Comparison of ENCODE assay signal across 11 mouse cellular contexts in the genomic region with DNA sequence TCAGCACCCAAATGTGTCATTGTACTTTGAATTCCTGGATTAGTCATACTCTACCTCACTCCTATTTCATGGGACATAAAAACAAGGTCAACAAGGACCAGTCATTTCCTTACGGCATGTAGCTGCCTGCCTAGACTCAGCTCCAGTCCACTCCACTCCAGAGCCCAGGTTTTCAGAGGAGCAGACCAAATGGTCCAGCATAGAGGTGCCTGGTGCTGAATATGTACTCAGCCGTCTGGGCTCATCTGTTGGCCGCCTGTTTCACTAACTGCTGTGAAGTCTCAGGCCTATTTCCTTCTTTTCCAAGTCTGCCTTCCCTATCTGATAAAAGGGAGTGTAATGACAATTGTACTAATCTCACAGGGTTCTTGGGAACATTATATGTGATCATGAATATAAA.
DNase-seq lines count a peak whose midpoint lies in the region; ATAC-seq and TF ChIP-seq lines count a peak whose summit lies in the region.
"Had no signal": no experiment of that assay in that cellular context is flagged by ENCODE, and none has a peak within 500 bp of the region (broad histone marks: within the 10 kb centered on the region; RNA-seq: fewer than 3 reads in every experiment).

No protein-coding gene starts in this region.

- peak; percentile 79 for DNase-seq in hindbrain, postnatal 0 days (ENCODE audit: low spot score)
- no peak for DNase-seq in hindbrain, embryonic 11.5 days (ENCODE audit: low spot score)
- peak; percentile 63 to 77 for DNase-seq in urinary bladder, adult 18-20 months (ENCODE audit: low spot score in 2 of 2)
- DNase-seq in urinary bladder, adult 2 months (ENCODE audit: low spot score): no peak
- peak; percentile 82 to 88 for DNase-seq in cerebellum, postnatal 10 days
- DNase-seq in ovary, postnatal 14 days (ENCODE audit: low spot score): no peak

- peak; percentile 48; the same call in 1 of the 2 replicates for ATAC-seq in hindbrain, postnatal 0 days
- ATAC-seq in hindbrain, embryonic 11.5 days (ENCODE audit: low FRiP score): no peak
- 0 out of 2 replicates have a peak, but pooled peaks have one; percentile 26 for ATAC-seq in stomach, embryonic 16.5 days (ENCODE audit: insufficient read depth, low FRiP score)
- no peak for ATAC-seq in erythroid progenitor cell, adult 5-6 weeks (replicated peaks; ENCODE audit: low FRiP score, poor library complexity, severe bottlenecking)

- no peaks in the 10 kb centered on the region for H3K9me3 ChIP-seq in hindbrain, postnatal 0 days (ENCODE audit: low read length)
- H3K9me3 ChIP-seq in hindbrain, embryonic 11.5 days (ENCODE audit: control insufficient read depth, low read length): no peaks in the 10 kb centered on the region
- no peaks in the 10 kb centered on the region for H3K9me3 ChIP-seq in stomach, embryonic 16.5 days (replicated peaks; ENCODE audit: control insufficient read depth, low read length)
- H3K9me3 ChIP-seq: lung, embryonic 15.5 days; neural tube, embryonic 12.5 days had no signal

- no peak overlapping the region for H3K4me2 ChIP-seq in hindbrain, postnatal 0 days (ENCODE audit: low read depth, low read length)
- no peak overlapping the region for H3K4me2 ChIP-seq in hindbrain, embryonic 11.5 days (replicated peaks; ENCODE audit: low read depth, low read length)
- no peak overlapping the region for H3K4me2 ChIP-seq in stomach, embryonic 16.5 days (ENCODE audit: low read depth, low read length)
- H3K4me2 ChIP-seq: heart, embryonic 11.5 days; lung, embryonic 15.5 days; neural tube, embryonic 12.5 days had no signal

- H3K4me1 ChIP-seq in hindbrain, postnatal 0 days (ENCODE audit: insufficient read depth, low read length): peaks cover 11% of the 10 kb centered on the region; the same call in 1 of the 2 replicates
- no peaks in the 10 kb centered on the region for H3K4me1 ChIP-seq in hindbrain, embryonic 11.5 days (replicated peaks; ENCODE audit: control insufficient read depth, insufficient read depth, low read length)
- no peaks in the 10 kb centered on the region for H3K4me1 ChIP-seq in stomach, embryonic 16.5 days (ENCODE audit: control insufficient read depth, insufficient read depth, low read length)
- H3K4me1 ChIP-seq: lung, embryonic 15.5 days had no signal

- no peaks in the 10 kb centered on the region for H3K36me3 ChIP-seq in hindbrain, postnatal 0 days (ENCODE audit: insufficient read depth, low read length)
- no peaks in the 10 kb centered on the region for H3K36me3 ChIP-seq in hindbrain, embryonic 11.5 days (ENCODE audit: control insufficient read depth, insufficient read depth, low read length)
- H3K36me3 ChIP-seq in stomach, embryonic 16.5 days (ENCODE audit: control insufficient read depth, insufficient read depth, low read length): no peaks in the 10 kb centered on the region; the same call in 1 of the 2 replicates
- H3K36me3 ChIP-seq: lung, embryonic 15.5 days had no signal

- 38% methylated on average over 3 of the region's 3 CpGs for WGBS in hindbrain, postnatal 0 days
- WGBS in hindbrain, embryonic 11.5 days: 56% methylated on average over 3 of the region's 3 CpGs
- WGBS in stomach, embryonic 16.5 days: 45% methylated on average over 3 of the region's 3 CpGs

- no peak overlapping the region for H3K4me3 ChIP-seq in hindbrain, postnatal 0 days (ENCODE audit: low read length)
- no peak overlapping the region for H3K4me3 ChIP-seq in hindbrain, embryonic 11.5 days (ENCODE audit: low read depth, low read length)
- no peak overlapping the region for H3K4me3 ChIP-seq in stomach, embryonic 16.5 days (replicated peaks; ENCODE audit: low read length)
- H3K4me3 ChIP-seq: lung, embryonic 15.5 days; neural tube, embryonic 12.5 days had no signal

- H3K27me3 ChIP-seq in hindbrain, postnatal 0 days (ENCODE audit: insufficient read depth, low read length): no peaks in the 10 kb centered on the region
- no peaks in the 10 kb centered on the region for H3K27me3 ChIP-seq in hindbrain, embryonic 11.5 days (ENCODE audit: control insufficient read depth, insufficient read depth, low read length)
- H3K27me3 ChIP-seq in stomach, embryonic 16.5 days (ENCODE audit: control insufficient read depth, insufficient read depth, low read length): no peaks in the 10 kb centered on the region
- H3K27me3 ChIP-seq: lung, embryonic 15.5 days; neural tube, embryonic 12.5 days had no signal

- H3K27ac ChIP-seq in hindbrain, postnatal 0 days: peak overlapping the region; percentile 32; the same call in 1 of the 2 replicates
- H3K27ac ChIP-seq in hindbrain, embryonic 11.5 days (ENCODE audit: low read depth, low read length): no peak overlapping the region
- H3K27ac ChIP-seq in stomach, embryonic 16.5 days (ENCODE audit: low read length): no peak overlapping the region
- H3K27ac ChIP-seq: lung, embryonic 15.5 days; neural tube, embryonic 12.5 days had no signal

- no peak for TF ChIP-seq CTCF in hindbrain, postnatal 0 days (IDR thresholded peaks at IDR 0.05; ENCODE audit: low read depth)

- no peak overlapping the region for H3K9ac ChIP-seq in hindbrain, postnatal 0 days (replicated peaks; ENCODE audit: low read length)
- no peak overlapping the region for H3K9ac ChIP-seq in hindbrain, embryonic 11.5 days (ENCODE audit: low read depth, low read length)
- no peak overlapping the region for H3K9ac ChIP-seq in stomach, embryonic 16.5 days (ENCODE audit: low read length)
- H3K9ac ChIP-seq: lung, embryonic 15.5 days; neural tube, embryonic 12.5 days had no signal

Comparison
In these comparisons a context has a peak if more than half of its experiments do, and no peak if none do; other contexts are left out.
1. ATAC-seq: peak in hindbrain, postnatal 0 days (single experiment) and stomach, embryonic 16.5 days (single experiment); none in hindbrain, embryonic 11.5 days (single experiment) and erythroid progenitor cell, adult 5-6 weeks (single experiment).
2. DNase-seq: peak in hindbrain, postnatal 0 days (single experiment), urinary bladder, adult 18-20 months (2 of 2) and cerebellum, postnatal 10 days (2 of 2); none in hindbrain, embryonic 11.5 days (single experiment), urinary bladder, adult 2 months (single experiment) and ovary, postnatal 14 days (single experiment).